Mouse (Mus musculus) limb, embryonic 14.5 days (tissue): ENCODE results near the gene Gstm6. TPM values are rescaled to one million over a fixed set of nuclear protein-coding genes. Genes with fewer than 3 reads are reported as not detected.

Experiments used
- polyA plus RNA-seq, 2 experiments: library from polyadenylated mRNA; depleted of rRNA in 1 of 2; stranded (reverse) in 1 of 2; unstranded in 1 of 2; fragments of >200 nt; fragmentation: Nextera tagmentation in 1 of 2; extraction: Ambion mirVana in 1 of 2; gene quantifications; 2 replicates each; pipeline versions ENCODE4 v1.2.1 to v1.2.3; 2012 to 2014

Gstm6 gene
- polyA plus RNA-seq, 2 experiments = 7.6 to 9.5 TPM

Other genes starting within 250 kb of the Gstm6 start
- 142 and 143 TPM in 2 replicates for gene Ahcyl1, start 247.2 kb downstream of the Gstm6 start, polyA plus RNA-seq (2012; rRNA removed)
- gene Ahcyl1, start 247.2 kb downstream of the Gstm6 start, polyA plus RNA-seq (2014; fragmentation: Nextera tagmentation; extraction: Ambion mirVana) = 97.1 and 110 TPM in 2 replicates
- 14.9 and 16.3 TPM in 2 replicates for gene Csf1, start 183.3 kb downstream of the Gstm6 start, polyA plus RNA-seq (2012; rRNA removed)
- 12.7 and 13.6 TPM in 2 replicates for gene Csf1, start 183.3 kb downstream of the Gstm6 start, polyA plus RNA-seq (2014; fragmentation: Nextera tagmentation; extraction: Ambion mirVana)
- gene Eps8l3, start 66.5 kb downstream of the Gstm6 start, polyA plus RNA-seq (2012; rRNA removed) = 0.06 and 0.09 TPM in 2 replicates
- gene Eps8l3, start 66.5 kb downstream of the Gstm6 start, polyA plus RNA-seq (2014; fragmentation: Nextera tagmentation; extraction: Ambion mirVana) = not detected in 2 replicates
- 135 and 154 TPM in 2 replicates for gene Gstm5, start 47.9 kb downstream of the Gstm6 start, polyA plus RNA-seq (2012; rRNA removed)
- gene Gstm5, start 47.9 kb downstream of the Gstm6 start, polyA plus RNA-seq (2014; fragmentation: Nextera tagmentation; extraction: Ambion mirVana) = 214 and 228 TPM in 2 replicates
- gene Gstm7, start 11.9 kb downstream of the Gstm6 start, polyA plus RNA-seq (2012; rRNA removed) = 17.5 and 19.2 TPM in 2 replicates
- 19.8 and 25.7 TPM in 2 replicates for gene Gstm7, start 11.9 kb downstream of the Gstm6 start, polyA plus RNA-seq (2014; fragmentation: Nextera tagmentation; extraction: Ambion mirVana)
- not detected in 2 replicates for gene Gstm3, start 25.5 kb upstream of the Gstm6 start, polyA plus RNA-seq (2012; rRNA removed)
- gene Gstm3, start 25.5 kb upstream of the Gstm6 start, polyA plus RNA-seq (2014; fragmentation: Nextera tagmentation; extraction: Ambion mirVana) = not detected in 2 replicates
- 44.0 and 51.0 TPM in 2 replicates for gene Gstm2, start 42.7 kb upstream of the Gstm6 start, polyA plus RNA-seq (2012; rRNA removed)
- gene Gstm2, start 42.7 kb upstream of the Gstm6 start, polyA plus RNA-seq (2014; fragmentation: Nextera tagmentation; extraction: Ambion mirVana) = 56.7 and 61.0 TPM in 2 replicates
- 31.6 and 43.9 TPM in 2 replicates for gene Gstm1, start 74.2 kb upstream of the Gstm6 start, polyA plus RNA-seq (2012; rRNA removed)
- 56.0 and 59.3 TPM in 2 replicates for gene Gstm1, start 74.2 kb upstream of the Gstm6 start, polyA plus RNA-seq (2014; fragmentation: Nextera tagmentation; extraction: Ambion mirVana)
- 14.4 and 14.5 TPM in 2 replicates for gene Gstm4, start 101.1 kb upstream of the Gstm6 start, polyA plus RNA-seq (2012; rRNA removed)
- gene Gstm4, start 101.1 kb upstream of the Gstm6 start, polyA plus RNA-seq (2014; fragmentation: Nextera tagmentation; extraction: Ambion mirVana) = 14.4 and 16.2 TPM in 2 replicates
- gene Ampd2, start 142.9 kb upstream of the Gstm6 start, polyA plus RNA-seq (2012; rRNA removed) = 116 and 161 TPM in 2 replicates
- 35.8 and 38.7 TPM in 2 replicates for gene Ampd2, start 142.9 kb upstream of the Gstm6 start, polyA plus RNA-seq (2014; fragmentation: Nextera tagmentation; extraction: Ambion mirVana)
- gene Gnat2, start 149.0 kb upstream of the Gstm6 start, polyA plus RNA-seq (2012; rRNA removed) = 0.70 and 0.88 TPM in 2 replicates
- 0.70 and 0.91 TPM in 2 replicates for gene Gnat2, start 149.0 kb upstream of the Gstm6 start, polyA plus RNA-seq (2014; fragmentation: Nextera tagmentation; extraction: Ambion mirVana)
- 81.8 and 89.8 TPM in 2 replicates for gene Gnai3, start 202.4 kb upstream of the Gstm6 start, polyA plus RNA-seq (2012; rRNA removed)
- 165 and 166 TPM in 2 replicates for gene Gnai3, start 202.4 kb upstream of the Gstm6 start, polyA plus RNA-seq (2014; fragmentation: Nextera tagmentation; extraction: Ambion mirVana)
- 0.20 and 0.26 TPM in 2 replicates for gene Gpr61, start 211.1 kb upstream of the Gstm6 start, polyA plus RNA-seq (2012; rRNA removed)
- gene Gpr61, start 211.1 kb upstream of the Gstm6 start, polyA plus RNA-seq (2014; fragmentation: Nextera tagmentation; extraction: Ambion mirVana) = 0.10 and 0.14 TPM in 2 replicates
- gene Amigo1, start 242.6 kb upstream of the Gstm6 start, polyA plus RNA-seq (2012; rRNA removed) = 11.3 and 14.8 TPM in 2 replicates
- 5.4 and 5.7 TPM in 2 replicates for gene Amigo1, start 242.6 kb upstream of the Gstm6 start, polyA plus RNA-seq (2014; fragmentation: Nextera tagmentation; extraction: Ambion mirVana)